Mouse (Mus musculus): Measurements from ENCODE around the gene Faf1. TPM values are rescaled to one million over a fixed set of nuclear protein-coding genes. Genes with fewer than 3 reads are reported as not detected.
A peak's percentile ranks its signal among the peaks of the same experiment; 100 is the strongest.

Faf1 gene
- polyA plus RNA-seq, 1 experiment from 2014 or later, result 48.4 TPM

GRCm38 (mm10) chr4:109945554-109945953, 269.2 kb downstream of the Faf1 start:
- H3K4me3 ChIP-seq (replicated peaks; ENCODE audit: low read depth, low read length), result no peak overlapping the region
- WGBS, result 93% methylated on average over 1 of the region's 1 CpGs
- H3K9ac ChIP-seq (replicated peaks; ENCODE audit: low read length), result no peak overlapping the region
- ATAC-seq (ENCODE audit: low FRiP score, low TSS enrichment) (no peak), DNase-seq (no peak)
- no peaks in the 10 kb centered on the region for H3K4me1 ChIP-seq (ENCODE audit: control insufficient read depth, insufficient read depth, low read length)
- H3K27me3 ChIP-seq (ENCODE audit: control insufficient read depth, insufficient read depth, low read length), result no peaks in the 10 kb centered on the region
- H3K9me3 ChIP-seq (ENCODE audit: control insufficient read depth, low read length), result no peaks in the 10 kb centered on the region
- no peaks in the 10 kb centered on the region for H3K36me3 ChIP-seq (ENCODE audit: control insufficient read depth, insufficient read depth, low read length)
- H3K4me2 ChIP-seq (ENCODE audit: low read length), result no peak overlapping the region
- H3K27ac ChIP-seq (replicated peaks; ENCODE audit: low read depth, low read length), result no peak overlapping the region

- Histone ChIP-seq H3K9ac (replicated peaks; ENCODE audit: low read length) (no peak overlapping the region), H3K4me1 (ENCODE audit: control insufficient read depth, insufficient read depth, low read length) (no peaks in the 10 kb centered on the region), H3K4me3 (replicated peaks; ENCODE audit: low read depth, low read length) (no peak overlapping the region), H3K9me3 (ENCODE audit: control insufficient read depth, low read length) (no peaks in the 10 kb centered on the region), H3K4me2 (ENCODE audit: low read length) (no peak overlapping the region), H3K36me3 (ENCODE audit: control insufficient read depth, insufficient read depth, low read length) (no peaks in the 10 kb centered on the region), H3K27ac (replicated peaks; ENCODE audit: low read depth, low read length) (no peak overlapping the region), H3K27me3 (ENCODE audit: control insufficient read depth, insufficient read depth, low read length) (no peaks in the 10 kb centered on the region)
- ATAC-seq (ENCODE audit: low FRiP score, low TSS enrichment) (no peak), DNase-seq (no peak)
- WGBS, result 95% methylated on average over 3 of the region's 3 CpGs
Measured at GRCm38 (mm10) chr4:109949307-109949706, 272.9 kb downstream of the Faf1 start.

- 88% methylated on average over 1 of the region's 1 CpGs for WGBS
- no peaks in the 10 kb centered on the region for H3K36me3 ChIP-seq (ENCODE audit: control insufficient read depth, insufficient read depth, low read length)
Measured at GRCm38 (mm10) chr4:109953509-109953908, 277.1 kb downstream of the Faf1 start.

GRCm38 (mm10) chr4:109960201-109960935, 284.0 kb downstream of the Faf1 start:
- Histone ChIP-seq H3K4me1 (ENCODE audit: control insufficient read depth, insufficient read depth, low read length) (no peaks in the 10 kb centered on the region), H3K4me3 (replicated peaks; ENCODE audit: low read depth, low read length) (no peak overlapping the region), H3K27ac (replicated peaks; ENCODE audit: low read depth, low read length) (no peak overlapping the region), H3K9me3 (ENCODE audit: control insufficient read depth, low read length) (no peaks in the 10 kb centered on the region), H3K4me2 (ENCODE audit: low read length) (no peak overlapping the region), H3K9ac (replicated peaks; ENCODE audit: low read length) (no peak overlapping the region), H3K27me3 (ENCODE audit: control insufficient read depth, insufficient read depth, low read length) (no peaks in the 10 kb centered on the region), H3K36me3 (ENCODE audit: control insufficient read depth, insufficient read depth, low read length) (peaks cover 15% of the 10 kb centered on the region)
- DNase-seq, result no peak
- 83% methylated on average over 5 of the region's 5 CpGs for WGBS
- ATAC-seq (ENCODE audit: low FRiP score, low TSS enrichment), result no peak

More at GRCm38 (mm10) chr4:109953509-109953908, 277.1 kb downstream of the Faf1 start:
- Histone ChIP-seq H3K4me1 (ENCODE audit: control insufficient read depth, insufficient read depth, low read length) (no peaks in the 10 kb centered on the region), H3K27me3 (ENCODE audit: control insufficient read depth, insufficient read depth, low read length) (no peaks in the 10 kb centered on the region), H3K9ac (replicated peaks; ENCODE audit: low read length) (no peak overlapping the region), H3K4me3 (replicated peaks; ENCODE audit: low read depth, low read length) (no peak overlapping the region), H3K4me2 (ENCODE audit: low read length) (no peak overlapping the region), H3K9me3 (ENCODE audit: control insufficient read depth, low read length) (no peaks in the 10 kb centered on the region), H3K27ac (replicated peaks; ENCODE audit: low read depth, low read length) (no peak overlapping the region)
- ATAC-seq (ENCODE audit: low FRiP score, low TSS enrichment) (no peak), DNase-seq (no peak)

GRCm38 (mm10) chr4:109963570-109964279, 287.3 kb downstream of the Faf1 start:
- Histone ChIP-seq H3K27me3 (ENCODE audit: control insufficient read depth, insufficient read depth, low read length) (no peaks in the 10 kb centered on the region), H3K4me2 (ENCODE audit: low read length) (no peak overlapping the region), H3K36me3 (ENCODE audit: control insufficient read depth, insufficient read depth, low read length) (peaks cover 15% of the 10 kb centered on the region), H3K4me1 (ENCODE audit: control insufficient read depth, insufficient read depth, low read length) (no peaks in the 10 kb centered on the region), H3K9me3 (ENCODE audit: control insufficient read depth, low read length) (no peaks in the 10 kb centered on the region), H3K27ac (replicated peaks; ENCODE audit: low read depth, low read length) (no peak overlapping the region), H3K9ac (replicated peaks; ENCODE audit: low read length) (no peak overlapping the region), H3K4me3 (replicated peaks; ENCODE audit: low read depth, low read length) (no peak overlapping the region)
- ATAC-seq (ENCODE audit: low FRiP score, low TSS enrichment), result no peak
- WGBS, result 93% methylated on average over 5 of the region's 5 CpGs
- no peak for DNase-seq

- Histone ChIP-seq H3K4me3 (replicated peaks; ENCODE audit: low read depth, low read length) (no peak overlapping the region), H3K27ac (replicated peaks; ENCODE audit: low read depth, low read length) (no peak overlapping the region), H3K9me3 (ENCODE audit: control insufficient read depth, low read length) (no peaks in the 10 kb centered on the region), H3K4me2 (ENCODE audit: low read length) (no peak overlapping the region), H3K9ac (replicated peaks; ENCODE audit: low read length) (no peak overlapping the region), H3K4me1 (ENCODE audit: control insufficient read depth, insufficient read depth, low read length) (peaks cover 3% of the 10 kb centered on the region; the same call in 1 of the 2 replicates), H3K27me3 (ENCODE audit: control insufficient read depth, insufficient read depth, low read length) (peaks cover 46% of the 10 kb centered on the region), H3K36me3 (ENCODE audit: control insufficient read depth, insufficient read depth, low read length) (no peaks in the 10 kb centered on the region)
- DNase-seq, result no peak
- no peak for ATAC-seq (ENCODE audit: low FRiP score, low TSS enrichment)
- 89% methylated on average over 5 of the region's 5 CpGs for WGBS
Measured at GRCm38 (mm10) chr4:109969561-109969960, 293.2 kb downstream of the Faf1 start.

- Histone ChIP-seq H3K4me1 (ENCODE audit: control insufficient read depth, insufficient read depth, low read length) (peaks cover 18% of the 10 kb centered on the region; the same call in 1 of the 2 replicates), H3K36me3 (ENCODE audit: control insufficient read depth, insufficient read depth, low read length) (no peaks in the 10 kb centered on the region), H3K9me3 (ENCODE audit: control insufficient read depth, low read length) (peaks cover 4% of the 10 kb centered on the region; the same call in 1 of the 2 replicates), H3K27ac (replicated peaks; ENCODE audit: low read depth, low read length) (no peak overlapping the region), H3K4me2 (ENCODE audit: low read length) (no peak overlapping the region), H3K9ac (replicated peaks; ENCODE audit: low read length) (no peak overlapping the region), H3K27me3 (ENCODE audit: control insufficient read depth, insufficient read depth, low read length) (peaks cover 91% of the 10 kb centered on the region), H3K4me3 (replicated peaks; ENCODE audit: low read depth, low read length) (no peak overlapping the region)
- 2% methylated on average over 20 of the region's 20 CpGs for WGBS
- no peak for DNase-seq
- no peak for ATAC-seq (ENCODE audit: low FRiP score, low TSS enrichment)
Measured at GRCm38 (mm10) chr4:109973991-109974654, 297.7 kb downstream of the Faf1 start.

- Histone ChIP-seq H3K27ac (replicated peaks; ENCODE audit: low read depth, low read length) (0 out of 2 replicates have a peak overlapping the region, but pooled peaks have one; percentile 13), H3K4me2 (ENCODE audit: low read length) (peak overlapping the region; percentile 24; the same call in 1 of the 2 replicates), H3K4me1 (ENCODE audit: control insufficient read depth, insufficient read depth, low read length) (peaks cover 18% of the 10 kb centered on the region; the same call in 1 of the 2 replicates), H3K9ac (replicated peaks; ENCODE audit: low read length) (no peak overlapping the region), H3K9me3 (ENCODE audit: control insufficient read depth, low read length) (peaks cover 4% of the 10 kb centered on the region; the same call in 1 of the 2 replicates), H3K36me3 (ENCODE audit: control insufficient read depth, insufficient read depth, low read length) (no peaks in the 10 kb centered on the region), H3K4me3 (replicated peaks; ENCODE audit: low read depth, low read length) (no peak overlapping the region; the same call in 1 of the 2 replicates), H3K27me3 (ENCODE audit: control insufficient read depth, insufficient read depth, low read length) (peaks cover 98% of the 10 kb centered on the region)
- ATAC-seq (ENCODE audit: low FRiP score, low TSS enrichment), result no peak
- WGBS, result under 1% methylated on average over 33 of the region's 33 CpGs
- DNase-seq, result peak; percentile 52
Measured at GRCm38 (mm10) chr4:109974655-109975380, 298.4 kb downstream of the Faf1 start.

All from midbrain, embryonic 14.5 days (tissue).